Mouse (Mus musculus): ENCODE measurements around the gene Gja4. TPM values are rescaled to one million over a fixed set of nuclear protein-coding genes. Genes with fewer than 3 reads are reported as not detected.

Gja4 gene
- total RNA-seq (2021), result 10 to 100 TPM; 11.1 to 12.5 TPM

GRCm38 (mm10) chr4:127313861-127314260, at the start of gene Gja4:
Gene Gja4 (minus strand): TSS chr4:127314039.
- intact Hi-C loops (cut with DNase I), result loop anchor here (2.0 kb wide), 1 partner anchor 35 kb away; no protein-coding TSS in a partner anchor

GRCm38 (mm10) chr4:127363331-127363730, 49.5 kb upstream of the Gja4 start:
- DNase-seq (ENCODE audit: low spot score), result no peak
- intact Hi-C loops (cut with DNase I), result loop anchor here (10.0 kb wide), 1 partner anchor 1181 kb away; no protein-coding TSS in a partner anchor

More at GRCm38 (mm10) chr4:127313861-127314260, at the start of gene Gja4:
- peak; percentile 75 for DNase-seq (ENCODE audit: low spot score)

- intact Hi-C loops (cut with DNase I), result loop anchor here (10.0 kb wide), 1 partner anchor 1182 kb away; no protein-coding TSS in a partner anchor
- no peak for DNase-seq (ENCODE audit: low spot score)
These were observed 48.7 kb upstream of the Gja4 start for GRCm38 (mm10) chr4:127362520-127362919.

GRCm38 (mm10) chr4:127358018-127358417, 44.2 kb upstream of the Gja4 start, which contains the start of gene Gjb5:
Gene Gjb5 (minus strand): TSS chr4:127358181.
- no peak for DNase-seq (ENCODE audit: low spot score)
- intact Hi-C loops (cut with DNase I), result no loop called here

GRCm38 (mm10) chr4:127354506-127355485, 41.0 kb upstream of the Gja4 start:
- intact Hi-C loops (cut with DNase I), result no loop called here
- DNase-seq (ENCODE audit: low spot score), result peak; percentile 21

GRCm38 (mm10) chr4:127353951-127354438, 40.2 kb upstream of the Gja4 start, which contains the start of gene Gjb4:
Gene Gjb4 (minus strand): TSS chr4:127354081.
- no peak for DNase-seq (ENCODE audit: low spot score)
- intact Hi-C loops (cut with DNase I), result no loop called here

- intact Hi-C loops (cut with DNase I), result no loop called here
- no peak for DNase-seq (ENCODE audit: low spot score)
These were observed 38.8 kb upstream of the Gja4 start for GRCm38 (mm10) chr4:127352594-127352993.

GRCm38 (mm10) chr4:127349560-127350300, 35.9 kb upstream of the Gja4 start:
- intact Hi-C loops (cut with DNase I), result no loop called here

GRCm38 (mm10) chr4:127345000-127345399, 31.2 kb upstream of the Gja4 start:
- DNase-seq (ENCODE audit: low spot score), result no peak
- intact Hi-C loops (cut with DNase I), result no loop called here

More at GRCm38 (mm10) chr4:127349560-127350300, 35.9 kb upstream of the Gja4 start:
- no peak for DNase-seq (ENCODE audit: low spot score)

- intact Hi-C loops (cut with DNase I), result no loop called here
These were observed 27.5 kb upstream of the Gja4 start for GRCm38 (mm10) chr4:127341372-127341771.

GRCm38 (mm10) chr4:127337668-127338067, 23.8 kb upstream of the Gja4 start:
- intact Hi-C loops (cut with DNase I), result no loop called here
- DNase-seq (ENCODE audit: low spot score), result no peak

More at GRCm38 (mm10) chr4:127341372-127341771, 27.5 kb upstream of the Gja4 start:
- no peak for DNase-seq (ENCODE audit: low spot score)

GRCm38 (mm10) chr4:127334870-127335504, 21.1 kb upstream of the Gja4 start:
- intact Hi-C loops (cut with DNase I), result no loop called here
- DNase-seq (ENCODE audit: low spot score), result no peak

GRCm38 (mm10) chr4:127331171-127331570, 17.3 kb upstream of the Gja4 start:
- intact Hi-C loops (cut with DNase I), result no loop called here
- DNase-seq (ENCODE audit: low spot score), result no peak

GRCm38 (mm10) chr4:127330181-127331100, 16.6 kb upstream of the Gja4 start, which contains the start of gene Gjb3:
Gene Gjb3 (minus strand): TSS chr4:127330844.
- intact Hi-C loops (cut with DNase I), result no loop called here
- DNase-seq (ENCODE audit: low spot score), result no peak

GRCm38 (mm10) chr4:127329751-127330150, 15.9 kb upstream of the Gja4 start:
- DNase-seq (ENCODE audit: low spot score), result no peak
- intact Hi-C loops (cut with DNase I), result no loop called here

GRCm38 (mm10) chr4:127329046-127329445, 15.2 kb upstream of the Gja4 start:
- intact Hi-C loops (cut with DNase I), result no loop called here
- DNase-seq (ENCODE audit: low spot score), result no peak

- intact Hi-C loops (cut with DNase I), result no loop called here
These were observed 14.5 kb upstream of the Gja4 start for GRCm38 (mm10) chr4:127328378-127328777.

GRCm38 (mm10) chr4:127327749-127328148, 13.9 kb upstream of the Gja4 start:
- intact Hi-C loops (cut with DNase I), result no loop called here

More at GRCm38 (mm10) chr4:127328378-127328777, 14.5 kb upstream of the Gja4 start:
- no peak for DNase-seq (ENCODE audit: low spot score)

More at GRCm38 (mm10) chr4:127327749-127328148, 13.9 kb upstream of the Gja4 start:
- DNase-seq (ENCODE audit: low spot score), result no peak
